Mouse (Mus musculus): ENCODE results near the gene Rab3a. TPM values are rescaled to one million over a fixed set of nuclear protein-coding genes. Genes with fewer than 3 reads are reported as not detected.

Gene Rab3a
- polyA plus RNA-seq, 1 experiment, result 1,160 TPM

GRCm38 (mm10) chr8:70801156-70801555 is 46.7 kb downstream of the Rab3a start:
- H3K4me1 ChIP-seq (ENCODE audit: control insufficient read depth, insufficient read depth, low read length), result peaks cover 7% of the 10 kb centered on the region
- no peak overlapping the region for H3K4me3 ChIP-seq (ENCODE audit: insufficient read depth, low read length)
- TF ChIP-seq POLR2A (IDR thresholded peaks at IDR 0.05; ENCODE audit: extremely low read depth, insufficient read depth, low read length) (peak; percentile 37; the same call in 1 of the 2 replicates), CTCF (IDR thresholded peaks at IDR 0.05; ENCODE audit: extremely low read depth, insufficient read depth, low read length) (no peak)
- H3K27ac ChIP-seq (ENCODE audit: insufficient read depth, low read length), result no peak overlapping the region

GRCm38 (mm10) chr8:70801830-70802229 is 47.4 kb downstream of the Rab3a start:
- TF ChIP-seq POLR2A (IDR thresholded peaks at IDR 0.05; ENCODE audit: extremely low read depth, insufficient read depth, low read length) (no peak), CTCF (IDR thresholded peaks at IDR 0.05; ENCODE audit: extremely low read depth, insufficient read depth, low read length) (no peak)
- peaks cover 7% of the 10 kb centered on the region for H3K4me1 ChIP-seq (ENCODE audit: control insufficient read depth, insufficient read depth, low read length)
- H3K27ac ChIP-seq (ENCODE audit: insufficient read depth, low read length), result peak overlapping the region; percentile 63; the same call in 1 of the 2 replicates
- no peak overlapping the region for H3K4me3 ChIP-seq (ENCODE audit: insufficient read depth, low read length)

GRCm38 (mm10) chr8:70802786-70803510 is 48.5 kb downstream of the Rab3a start:
- TF ChIP-seq POLR2A (IDR thresholded peaks at IDR 0.05; ENCODE audit: extremely low read depth, insufficient read depth, low read length) (no peak), CTCF (IDR thresholded peaks at IDR 0.05; ENCODE audit: extremely low read depth, insufficient read depth, low read length) (no peak)
- H3K4me3 ChIP-seq (ENCODE audit: insufficient read depth, low read length), result peak overlapping the region; percentile 88
- H3K27ac ChIP-seq (ENCODE audit: insufficient read depth, low read length), result no peak overlapping the region
- peaks cover 5% of the 10 kb centered on the region for H3K4me1 ChIP-seq (ENCODE audit: control insufficient read depth, insufficient read depth, low read length)

- Histone ChIP-seq H3K4me1 (ENCODE audit: control insufficient read depth, insufficient read depth, low read length) (peaks cover 5% of the 10 kb centered on the region), H3K27ac (ENCODE audit: insufficient read depth, low read length) (peak overlapping the region; percentile 51), H3K4me3 (ENCODE audit: insufficient read depth, low read length) (peak overlapping the region; percentile 88)
- TF ChIP-seq CTCF (IDR thresholded peaks at IDR 0.05; ENCODE audit: extremely low read depth, insufficient read depth, low read length) (no peak), POLR2A (IDR thresholded peaks at IDR 0.05; ENCODE audit: extremely low read depth, insufficient read depth, low read length) (no peak)
Measured at GRCm38 (mm10) chr8:70803761-70804480, 49.4 kb downstream of the Rab3a start.

DNA sequence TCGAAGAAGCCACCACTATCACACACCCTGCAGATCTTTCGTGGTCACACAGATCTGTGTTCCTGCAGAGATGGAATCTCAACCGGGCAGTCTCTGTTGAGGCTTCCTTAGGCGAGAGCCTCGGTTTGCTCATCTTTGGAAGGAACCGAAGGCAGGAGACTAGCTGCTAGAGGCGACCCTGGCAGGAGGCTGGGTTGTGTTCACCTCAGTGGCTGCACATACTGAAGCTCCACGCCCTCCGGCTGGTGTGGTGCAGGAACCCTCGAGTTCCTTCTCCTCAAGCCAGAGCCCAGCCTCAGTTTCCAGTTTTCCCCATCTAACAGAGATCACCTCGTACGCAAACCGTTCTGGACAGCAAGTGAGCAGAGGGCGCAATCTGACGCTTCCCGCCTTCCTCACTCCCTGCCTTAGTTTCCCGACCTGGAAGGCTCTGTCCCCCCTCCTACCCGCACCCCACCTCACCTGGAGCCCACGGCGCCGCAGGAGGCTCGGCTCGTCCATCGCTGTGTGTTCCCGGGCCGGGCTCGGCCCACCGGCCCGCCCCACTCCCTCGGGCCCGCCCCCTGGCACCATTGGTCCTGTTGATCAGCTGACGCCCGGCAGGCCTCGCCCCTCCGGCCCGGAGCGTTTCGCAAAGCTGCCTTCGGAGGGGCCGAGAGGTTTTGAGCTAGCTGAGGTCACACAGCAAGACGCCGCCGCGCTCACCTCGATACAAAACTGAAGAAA is 50.2 kb downstream of the Rab3a start, which contains the start of gene Mast3:
Mast3 (minus strand) TSS at position 574 of the 726 bp plus-strand sequence.
- Histone ChIP-seq H3K27ac (ENCODE audit: insufficient read depth, low read length) (peak within 1 kb of the TSS; percentile 51), H3K4me3 (ENCODE audit: insufficient read depth, low read length) (peak within 1 kb of the TSS; percentile 88), H3K4me1 (ENCODE audit: control insufficient read depth, insufficient read depth, low read length) (peaks cover 5% of the 10 kb centered on the region)
- TF ChIP-seq CTCF (IDR thresholded peaks at IDR 0.05; ENCODE audit: extremely low read depth, insufficient read depth, low read length), result no peak
- TF ChIP-seq POLR2A (IDR thresholded peaks at IDR 0.05; ENCODE audit: extremely low read depth, insufficient read depth, low read length), result peak; percentile 82

DNA sequence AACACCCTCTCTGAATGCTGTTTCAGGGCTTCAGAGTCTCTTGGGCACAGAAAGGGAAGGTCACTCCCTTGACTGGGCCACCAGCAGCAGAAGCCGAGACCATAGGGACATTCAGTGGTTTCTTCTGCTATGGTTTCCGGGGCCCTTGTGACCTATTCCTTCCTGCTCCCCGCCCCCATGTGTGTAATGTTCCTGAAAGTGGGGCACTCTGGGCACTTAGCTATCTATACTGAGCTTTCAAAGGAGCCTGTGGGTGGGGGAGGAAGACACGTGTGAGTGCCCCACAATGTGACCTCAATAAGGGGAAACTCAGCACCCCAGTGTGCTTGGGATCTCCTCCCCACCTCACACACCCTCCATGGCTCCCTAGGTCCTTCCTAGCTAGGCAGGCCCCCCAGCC is 52.1 kb downstream of the Rab3a start:
- H3K4me1 ChIP-seq (ENCODE audit: control insufficient read depth, insufficient read depth, low read length), result peaks cover 3% of the 10 kb centered on the region; the same call in 1 of the 2 replicates
- no peak for TF ChIP-seq CTCF (IDR thresholded peaks at IDR 0.05; ENCODE audit: extremely low read depth, insufficient read depth, low read length)
- TF ChIP-seq POLR2A (IDR thresholded peaks at IDR 0.05; ENCODE audit: extremely low read depth, insufficient read depth, low read length), result no peak
- peak overlapping the region; percentile 86 for H3K27ac ChIP-seq (ENCODE audit: insufficient read depth, low read length)
- H3K4me3 ChIP-seq (ENCODE audit: insufficient read depth, low read length), result no peak overlapping the region

- 0 out of 2 replicates have a peak, but pooled peaks cover under 1% of the 10 kb centered on the region for H3K4me1 ChIP-seq (ENCODE audit: control insufficient read depth, insufficient read depth, low read length)
- TF ChIP-seq CTCF (IDR thresholded peaks at IDR 0.05; ENCODE audit: extremely low read depth, insufficient read depth, low read length) (no peak), POLR2A (IDR thresholded peaks at IDR 0.05; ENCODE audit: extremely low read depth, insufficient read depth, low read length) (no peak)
- H3K27ac ChIP-seq (ENCODE audit: insufficient read depth, low read length), result peak overlapping the region; percentile 86
- H3K4me3 ChIP-seq (ENCODE audit: insufficient read depth, low read length), result no peak overlapping the region
Measured at GRCm38 (mm10) chr8:70807304-70807703, 52.8 kb downstream of the Rab3a start.

DNA sequence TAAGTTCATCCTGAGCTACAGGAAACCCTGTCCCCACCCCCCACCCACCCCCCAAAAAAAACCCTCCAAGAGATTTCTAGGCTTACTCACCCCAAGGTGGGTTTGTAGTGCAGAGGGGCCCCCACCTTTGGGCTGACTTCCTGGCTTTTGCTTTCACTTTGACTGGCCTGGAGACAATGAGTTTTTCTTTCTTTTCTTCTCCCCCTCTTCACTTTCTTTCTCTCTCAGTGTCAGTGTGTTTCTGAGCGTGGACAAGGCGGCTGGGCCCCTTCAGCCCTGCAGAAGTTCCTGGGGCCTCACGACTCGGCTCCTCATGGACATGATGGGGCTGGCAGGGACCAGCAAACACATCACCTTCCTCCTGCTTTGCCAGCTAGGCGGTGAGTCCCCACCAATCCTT is 53.8 kb downstream of the Rab3a start, which contains the start of gene Il12rb1:
Il12rb1 (plus strand) TSS at position 211 of the 400 bp plus-strand sequence.
- H3K4me3 ChIP-seq (ENCODE audit: insufficient read depth, low read length), result no peak within 1 kb of the TSS
- TF ChIP-seq CTCF (IDR thresholded peaks at IDR 0.05; ENCODE audit: extremely low read depth, insufficient read depth, low read length), result no peak
- no peak for TF ChIP-seq POLR2A (IDR thresholded peaks at IDR 0.05; ENCODE audit: extremely low read depth, insufficient read depth, low read length)
- H3K27ac ChIP-seq (ENCODE audit: insufficient read depth, low read length), result peak within 1 kb of the TSS; percentile 86
- H3K4me1 ChIP-seq (ENCODE audit: control insufficient read depth, insufficient read depth, low read length), result no peaks in the 10 kb centered on the region

Other genes with a start within 250 kb of the Rab3a start
- 201 and 206 TPM in 2 replicates for gene Rex1bd, start 247.9 kb upstream of the Rab3a start, polyA plus RNA-seq (2012; rRNA removed)
- gene Uba52, start 243.9 kb upstream of the Rab3a start, polyA plus RNA-seq (2012; rRNA removed), result 851 and 918 TPM in 2 replicates
- 592 and 612 TPM in 2 replicates for gene Fkbp8, start 227.0 kb upstream of the Rab3a start, polyA plus RNA-seq (2012; rRNA removed)
- gene Kxd1, start 226.7 kb upstream of the Rab3a start, polyA plus RNA-seq (2012; rRNA removed), result 61.0 and 64.4 TPM in 2 replicates
- 23.8 and 23.9 TPM in 2 replicates for gene Ell, start 215.2 kb upstream of the Rab3a start, polyA plus RNA-seq (2012; rRNA removed)
- 71.1 and 77.2 TPM in 2 replicates for gene Isyna1, start 160.3 kb upstream of the Rab3a start, polyA plus RNA-seq (2012; rRNA removed)
- gene Ssbp4, start 145.8 kb upstream of the Rab3a start, polyA plus RNA-seq (2012; rRNA removed), result 241 and 249 TPM in 2 replicates
- gene Lrrc25, start 138.5 kb upstream of the Rab3a start, polyA plus RNA-seq (2012; rRNA removed), result 1.0 and 1.4 TPM in 2 replicates
- gene Gdf15, start 122.2 kb upstream of the Rab3a start, polyA plus RNA-seq (2012; rRNA removed), result 0.09 and 0.19 TPM in 2 replicates
- 18.1 and 19.7 TPM in 2 replicates for gene Pgpep1, start 94.3 kb upstream of the Rab3a start, polyA plus RNA-seq (2012; rRNA removed)
- 100 and 105 TPM in 2 replicates for gene Lsm4, start 81.4 kb upstream of the Rab3a start, polyA plus RNA-seq (2012; rRNA removed)
- 223 and 226 TPM in 2 replicates for gene Jund, start 55.7 kb upstream of the Rab3a start, polyA plus RNA-seq (2012; rRNA removed)
- gene Iqcn, start 51.2 kb upstream of the Rab3a start, polyA plus RNA-seq (2012; rRNA removed), result 0.08 and 0.13 TPM in 2 replicates
- 0.09 TPM in 1 of 2 replicates, not detected in the other for gene Gm3336, start 36.1 kb upstream of the Rab3a start, polyA plus RNA-seq (2012; rRNA removed)
- gene Pde4c, start 31.0 kb upstream of the Rab3a start, polyA plus RNA-seq (2012; rRNA removed), result 4.8 and 5.9 TPM in 2 replicates
- 51.6 and 59.2 TPM in 2 replicates for gene Mpv17l2, start 6.3 kb downstream of the Rab3a start, polyA plus RNA-seq (2012; rRNA removed)
- gene Pik3r2, start 22.0 kb downstream of the Rab3a start, polyA plus RNA-seq (2012; rRNA removed), result 177 and 193 TPM in 2 replicates
- 265 and 282 TPM in 2 replicates for gene Mast3, start 50.4 kb downstream of the Rab3a start, polyA plus RNA-seq (2012; rRNA removed)
- gene Il12rb1, start 53.8 kb downstream of the Rab3a start, polyA plus RNA-seq (2012; rRNA removed), result 1.1 TPM in 2 replicates
- gene Arrdc2, start 85.0 kb downstream of the Rab3a start, polyA plus RNA-seq (2012; rRNA removed), result 31.4 and 35.1 TPM in 2 replicates
- gene Kcnn1, start 108.6 kb downstream of the Rab3a start, polyA plus RNA-seq (2012; rRNA removed), result 30.2 and 36.0 TPM in 2 replicates
- gene Ccdc124, start 119.3 kb downstream of the Rab3a start, polyA plus RNA-seq (2012; rRNA removed), result 176 and 182 TPM in 2 replicates
- gene Slc5a5, start 138.1 kb downstream of the Rab3a start, polyA plus RNA-seq (2012; rRNA removed), result 15.9 and 16.0 TPM in 2 replicates
- gene Rpl18a, start 142.7 kb downstream of the Rab3a start, polyA plus RNA-seq (2012; rRNA removed), result 1,503 and 1,518 TPM in 2 replicates
- gene Map1s, start 151.3 kb downstream of the Rab3a start, polyA plus RNA-seq (2012; rRNA removed), result 62.2 and 62.3 TPM in 2 replicates